Mouse (Mus musculus) ES-E14 (cell line): ENCODE measurements at regions not wholly inside any gene's neighbourhood (a gene's known extent, or its start where the extent isn't known, plus 50 kb on each side); places are given as distances from the start of the nearest gene placed in this dataset.

Experiments used
- CHD2 ChIP-seq: IDR thresholded peaks from 2 replicates; pipeline ENCODE4 v1.6.1; 2014; ENCODE audit warnings: mild to moderate bottlenecking, low read depth, low read length, inconsistent platforms
- HCFC1 ChIP-seq: IDR thresholded peaks from 2 replicates; pipeline ENCODE4 v1.6.1; 2012; ENCODE audit warnings: low read length, inconsistent platforms, borderline replicate concordance; ENCODE audit not compliant: insufficient read depth
- ZNF384 ChIP-seq: IDR thresholded peaks from 2 replicates; pipeline ENCODE4 v1.6.1; 2012; ENCODE audit warnings: low read depth, low read length, inconsistent platforms

GRCm38 (mm10) chr14:114840766-114841165, 251.2 kb upstream of the Gpc5 start:
- TF ChIP-seq CHD2 (no peak), HCFC1 (no peak), ZNF384 (no peak)
